Mouse (Mus musculus) heart, postnatal 0 days (tissue): ENCODE results near the gene Gm26965. TPM values are rescaled to one million over a fixed set of nuclear protein-coding genes. Genes with fewer than 3 reads are reported as not detected.
A peak's percentile ranks its signal among the peaks of the same experiment; 100 is the strongest.

Experiments
- ATAC-seq: fragments of 200-750 bp; cut with Nextera tagmentation; 2 replicates; pipeline ENCODE4 v1.8.0; 2017; ENCODE audit warnings: low read depth, moderate number of reproducible peaks, moderate library complexity; ENCODE audit not compliant: insufficient read depth
- DNase-seq: peaks from one replicate; pipeline ENCODE4 v3.0.0-alpha.2; 2016; ENCODE audit warnings: low spot score
- H3K27ac ChIP-seq: fragments of 300-500 bp; sonication (generic); 2 replicates; pipeline ENCODE4 v1.5.1; 2014; ENCODE audit warnings: low read depth, mild to moderate bottlenecking
- H3K27me3 ChIP-seq: fragments of 300-500 bp; sonication (generic); 2 replicates; pipeline ENCODE4 v1.6.1; 2014; ENCODE audit warnings: low read length, mixed read lengths; ENCODE audit not compliant: control insufficient read depth, insufficient read depth
- H3K36me3 ChIP-seq: fragments of 300-500 bp; sonication (generic); replicated peaks from 2 replicates; pipeline ENCODE4 v1.6.1; 2014; ENCODE audit warnings: low read length, mixed read lengths; ENCODE audit not compliant: control insufficient read depth, insufficient read depth
- H3K4me1 ChIP-seq: fragments of 300-500 bp; sonication (generic); 2 replicates; pipeline ENCODE4 v1.6.1; 2014; ENCODE audit warnings: antibody characterized with exemption; ENCODE audit not compliant: control insufficient read depth, insufficient read depth
- H3K4me2 ChIP-seq: fragments of 300-500 bp; sonication (generic); 2 replicates; pipeline ENCODE4 v1.6.1; 2014; ENCODE audit warnings: low read depth, mild to moderate bottlenecking, low read length, moderate library complexity
- H3K4me3 ChIP-seq: fragments of 300-500 bp; sonication (generic); 2 replicates; pipeline ENCODE4 v1.5.1; 2014; ENCODE audit warnings: low read depth, low read length
- H3K9ac ChIP-seq: fragments of 300-500 bp; sonication (generic); replicated peaks from 2 replicates; pipeline ENCODE4 v1.6.1; 2014; ENCODE audit warnings: low read depth, low read length, mixed read lengths
- H3K9me3 ChIP-seq: fragments of 300-500 bp; sonication (generic); replicated peaks from 2 replicates; pipeline ENCODE4 v1.6.1; 2016; ENCODE audit warnings: low read length; ENCODE audit not compliant: control insufficient read depth
- CTCF ChIP-seq: IDR thresholded peaks from 2 replicates; pipeline ENCODE4 v1.5.1; 2016; ENCODE audit warnings: antibody characterized with exemption, control low read depth, low read depth
- EP300 ChIP-seq: IDR thresholded peaks from 2 replicates; pipeline ENCODE4 v1.6.1; 2016; ENCODE audit warnings: antibody characterized with exemption, low read depth
- WGBS: fragments of 180-500 bp; shearing (Covaris S2); extraction: QIAGEN DNeasy Blood & Tissue Kit; methylation state at CpG from one replicate; pipeline ENCODE4 v1.1.7; 2014; 5-methylcytosine and 5-hydroxymethylcytosine counted together
- polyA plus RNA-seq: library from polyadenylated mRNA; unstranded; fragments of >200 nt; fragmentation: Nextera tagmentation; extraction: Ambion mirVana; gene quantifications from 2 replicates; pipeline ENCODE4 v1.2.1, GENCODE M21; 2015
- total RNA-seq: library from RNA; depleted of rRNA; stranded (reverse); fragments of >200 nt; gene quantifications from 2 replicates; pipeline ENCODE4 v1.2.3, GENCODE M21; 2014; ENCODE audit warnings: low replicate concordance; rRNA removed

Gm26965 gene
- total RNA-seq, result not detected in 2 replicates
- polyA plus RNA-seq, result 0.11 TPM in 1 of 2 replicates, not detected in the other

- Histone ChIP-seq H3K36me3 (peaks cover 6% of the 10 kb centered on the region; the same call in 1 of the 2 replicates), H3K9me3 (no peaks in the 10 kb centered on the region), H3K9ac (peak within 1 kb of the TSS; percentile 64), H3K27me3 (no peaks in the 10 kb centered on the region), H3K4me1 (peaks cover 15% of the 10 kb centered on the region), H3K4me3 (peak within 1 kb of the TSS; percentile 68), H3K4me2 (peak within 1 kb of the TSS; percentile 88), H3K27ac (peak within 1 kb of the TSS; percentile 62)
- DNase-seq (peak; percentile 98), ATAC-seq (peak; percentile 98)
- WGBS, result under 1% methylated on average over 27 of the region's 27 CpGs
- TF ChIP-seq CTCF, result no peak
- TF ChIP-seq EP300, result no peak
These were observed at the start of gene Gm26965, which contains the start of gene Zfp87 for GRCm38 (mm10) chr13:67525753-67526410. Gene Gm26965, minus strand, starts transcription at chr13:67526151. Gene Zfp87, minus strand, starts transcription at chr13:67526177.

DNA sequence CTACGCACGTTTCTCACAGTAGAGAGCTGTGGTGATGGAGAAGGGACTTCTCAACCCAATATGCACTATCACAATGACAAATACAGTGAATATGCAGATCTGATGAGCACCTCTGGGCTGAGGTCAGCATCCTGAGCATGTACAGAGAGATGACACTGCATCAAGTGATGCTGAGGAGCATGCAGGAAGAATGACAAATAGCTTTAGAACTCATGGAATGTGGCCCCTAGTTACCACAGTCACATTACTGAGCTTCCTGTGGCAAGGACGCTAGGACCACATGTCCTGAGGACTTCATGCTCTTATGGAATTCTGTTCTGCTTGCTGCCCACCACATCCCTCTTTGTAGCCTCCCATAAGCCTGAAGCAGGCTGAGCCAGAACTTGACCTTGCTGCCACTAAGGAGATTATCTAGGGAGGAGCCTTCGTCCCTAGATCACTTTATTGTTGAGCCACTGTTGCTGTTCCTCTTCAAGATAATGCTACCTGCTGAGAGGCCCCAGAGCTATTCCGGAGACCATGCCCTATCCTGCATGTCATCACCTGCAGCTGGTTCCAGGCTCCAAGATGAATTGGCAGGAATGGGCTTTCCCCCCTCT lies 46.7 kb upstream of the Gm26965 start:
- peaks cover 5% of the 10 kb centered on the region; the same call in 1 of the 2 replicates for H3K9me3 ChIP-seq
- WGBS, result 54% methylated on average over 5 of the region's 5 CpGs

GRCm38 (mm10) chr13:67553730-67554129 lies 27.8 kb upstream of the Gm26965 start, which contains the start of gene Zfp748:
Gene Zfp748, minus strand, starts transcription at chr13:67553830.
- no peak for TF ChIP-seq EP300
- H3K27me3 ChIP-seq, result no peaks in the 10 kb centered on the region
- H3K4me3 ChIP-seq, result peak within 1 kb of the TSS; percentile 99
- H3K9me3 ChIP-seq, result no peaks in the 10 kb centered on the region
- H3K4me2 ChIP-seq, result peak within 1 kb of the TSS; percentile 87
- peaks cover 10% of the 10 kb centered on the region for H3K4me1 ChIP-seq
- peak within 1 kb of the TSS; percentile 88 for H3K27ac ChIP-seq
- no peak for ATAC-seq
- WGBS, result 81% methylated on average over 4 of the region's 4 CpGs
- DNase-seq, result no peak
- no peaks in the 10 kb centered on the region for H3K36me3 ChIP-seq
- peak within 1 kb of the TSS; percentile 86 for H3K9ac ChIP-seq

More for the DNA sequence above, 46.7 kb upstream of the Gm26965 start:
- Histone ChIP-seq H3K4me1 (no peaks in the 10 kb centered on the region), H3K27me3 (no peaks in the 10 kb centered on the region), H3K4me2 (no peak overlapping the region), H3K4me3 (no peak overlapping the region), H3K36me3 (no peaks in the 10 kb centered on the region), H3K27ac (no peak overlapping the region), H3K9ac (no peak overlapping the region)
- ATAC-seq, result no peak
- no peak for DNase-seq
- TF ChIP-seq CTCF, result no peak
- TF ChIP-seq EP300, result no peak

DNA sequence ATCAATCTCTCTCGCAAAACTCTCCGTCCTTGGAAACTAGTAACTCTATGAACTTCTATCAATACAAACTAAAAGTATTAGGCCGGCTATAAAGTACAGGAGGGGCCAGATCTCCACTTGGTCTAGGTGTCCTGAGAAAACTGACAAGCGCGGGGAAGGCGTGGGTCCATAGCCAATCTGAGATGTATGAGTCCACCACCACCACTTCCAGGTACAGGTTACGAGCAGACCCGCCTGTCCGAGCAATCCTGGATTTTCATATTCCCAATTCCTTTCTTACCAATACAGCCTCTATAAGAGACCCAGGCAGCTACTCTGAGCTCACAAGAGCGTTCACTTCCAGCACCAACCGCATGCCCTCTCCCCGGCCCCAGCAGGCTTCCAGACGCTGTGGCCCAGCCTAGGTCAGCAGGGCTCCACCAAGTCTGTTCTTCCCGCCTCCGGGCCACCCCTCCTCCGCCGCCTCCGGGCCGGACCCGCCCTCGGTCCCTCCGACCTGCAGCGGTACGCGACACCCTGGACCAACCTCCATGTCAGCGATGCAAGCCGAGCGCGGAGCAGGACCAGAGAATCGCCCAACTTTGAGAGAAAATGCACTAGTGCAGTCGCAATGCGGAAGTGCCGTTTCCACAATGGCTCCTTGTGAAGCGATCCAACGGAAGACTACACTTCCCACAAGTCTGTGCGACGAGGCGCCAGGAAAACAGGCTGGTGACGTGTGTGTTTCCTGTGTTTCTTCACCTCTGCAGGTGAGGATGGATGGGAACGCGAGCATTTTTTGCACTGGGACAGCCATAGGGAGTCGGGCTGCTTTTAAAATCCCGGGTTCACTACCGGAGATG lies 26.8 kb upstream of the Gm26965 start:
- TF ChIP-seq EP300 (no peak), CTCF (no peak)
- peak overlapping the region; percentile 88 for H3K27ac ChIP-seq
- peak; percentile 96 for ATAC-seq
- WGBS, result under 1% methylated on average over 44 of the region's 44 CpGs
- peak overlapping the region; percentile 86 for H3K9ac ChIP-seq
- DNase-seq, result peak; percentile 84
- peaks cover 10% of the 10 kb centered on the region for H3K4me1 ChIP-seq
- H3K4me3 ChIP-seq, result peak overlapping the region; percentile 99
- H3K9me3 ChIP-seq, result no peaks in the 10 kb centered on the region
- no peaks in the 10 kb centered on the region for H3K27me3 ChIP-seq
- H3K36me3 ChIP-seq, result no peaks in the 10 kb centered on the region
- H3K4me2 ChIP-seq, result peak overlapping the region; percentile 87

DNA sequence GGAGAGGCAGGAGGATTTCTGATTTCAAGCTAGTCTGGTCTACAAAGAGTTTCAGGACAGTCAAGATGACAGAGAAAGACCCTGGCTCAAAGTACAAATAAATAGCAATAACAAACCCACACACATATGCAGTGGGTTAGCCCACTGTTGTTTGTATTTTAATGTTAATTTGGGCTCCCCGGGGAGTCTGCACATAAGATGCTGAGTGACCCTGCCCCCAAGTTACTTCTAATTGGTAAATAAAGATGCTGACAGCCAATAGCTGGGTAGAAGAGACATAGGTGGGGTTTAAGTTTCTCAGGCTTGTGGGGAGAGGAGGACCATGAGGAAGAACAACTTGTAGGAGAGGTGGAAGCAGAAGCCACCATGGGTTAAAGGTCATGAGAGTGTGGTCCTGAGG lies 20.0 kb upstream of the Gm26965 start:
- Histone ChIP-seq H3K4me3 (no peak overlapping the region), H3K27ac (no peak overlapping the region), H3K9me3 (no peaks in the 10 kb centered on the region), H3K27me3 (no peaks in the 10 kb centered on the region), H3K36me3 (peaks cover 38% of the 10 kb centered on the region), H3K9ac (no peak overlapping the region), H3K4me1 (no peaks in the 10 kb centered on the region), H3K4me2 (no peak overlapping the region)
- DNase-seq, result no peak
- WGBS, result 87% methylated on average over 1 of the region's 1 CpGs
- TF ChIP-seq CTCF (no peak), EP300 (no peak)
- ATAC-seq, result no peak
